Mouse (Mus musculus) gonadal fat pad, adult 2 months (tissue): Measurements from ENCODE around the gene Smarce1. TPM values are rescaled to one million over a fixed set of nuclear protein-coding genes. Genes with fewer than 3 reads are reported as not detected.
"Not testable (repeated sequence)": the region's sequence is repeated elsewhere in the genome, so short reads cannot be mapped to it uniquely, and the experiment has no call there.

Experiments
- DNase-seq: peaks from one replicate; pipeline ENCODE4 v3.0.0-alpha.2; 2012; ENCODE audit warnings: low read depth
- polyA plus RNA-seq: library from polyadenylated mRNA; depleted of rRNA; stranded (reverse); fragments of >200 nt; gene quantifications from 2 replicates; pipeline ENCODE4 v1.2.3, GENCODE M21; 2012; rRNA removed

Gene Smarce1
- 19.0 and 19.3 TPM in 2 replicates for polyA plus RNA-seq

GRCm38 (mm10) chr11:99230261-99231048, at the start of gene Smarce1:
Gene Smarce1, minus strand, starts transcription at chr11:99231017.
- no peak for DNase-seq

GRCm38 (mm10) chr11:99279986-99280385, 49.2 kb upstream of the Smarce1 start:
- DNase-seq: no peak

GRCm38 (mm10) chr11:99276786-99277185, 46.0 kb upstream of the Smarce1 start:
- DNase-seq: no peak

- no peak for DNase-seq
Measured at GRCm38 (mm10) chr11:99275624-99276023, 44.8 kb upstream of the Smarce1 start.

GRCm38 (mm10) chr11:99272721-99273120, 41.9 kb upstream of the Smarce1 start:
- DNase-seq: no peak

- DNase-seq: no peak
Measured at GRCm38 (mm10) chr11:99269192-99269591, 38.4 kb upstream of the Smarce1 start.

- DNase-seq: no peak
Measured at GRCm38 (mm10) chr11:99265796-99266195, 35.0 kb upstream of the Smarce1 start.

- no peak for DNase-seq
Measured at GRCm38 (mm10) chr11:99265220-99265619, 34.4 kb upstream of the Smarce1 start.

GRCm38 (mm10) chr11:99256213-99256612, 25.4 kb upstream of the Smarce1 start:
- no peak for DNase-seq

- no peak for DNase-seq
Measured at GRCm38 (mm10) chr11:99255316-99255715, 24.5 kb upstream of the Smarce1 start.

- no peak for DNase-seq
Measured at GRCm38 (mm10) chr11:99253893-99254292, 23.1 kb upstream of the Smarce1 start.

- no peak for DNase-seq
Measured at GRCm38 (mm10) chr11:99252671-99253070, 21.9 kb upstream of the Smarce1 start.

GRCm38 (mm10) chr11:99250666-99251065, 19.8 kb upstream of the Smarce1 start:
- no peak for DNase-seq

GRCm38 (mm10) chr11:99250241-99250640, 19.4 kb upstream of the Smarce1 start:
- DNase-seq: no peak

- no peak for DNase-seq
Measured at GRCm38 (mm10) chr11:99249115-99249514, 18.3 kb upstream of the Smarce1 start.

GRCm38 (mm10) chr11:99247916-99248315, 17.1 kb upstream of the Smarce1 start:
- DNase-seq: no peak

- not testable (repeated sequence) for DNase-seq
Measured at GRCm38 (mm10) chr11:99244519-99244918, 13.7 kb upstream of the Smarce1 start.

- no peak for DNase-seq
Measured at GRCm38 (mm10) chr11:99243820-99244374, 13.1 kb upstream of the Smarce1 start, which contains the start of gene Krt222. Gene Krt222, minus strand, starts transcription at chr11:99244085.

- no peak for DNase-seq
Measured at GRCm38 (mm10) chr11:99243200-99243819, 12.5 kb upstream of the Smarce1 start.

GRCm38 (mm10) chr11:99242056-99242455, 11.2 kb upstream of the Smarce1 start:
- DNase-seq: no peak

GRCm38 (mm10) chr11:99238468-99238867, 7.7 kb upstream of the Smarce1 start:
- DNase-seq: no peak

- DNase-seq: no peak
Measured at GRCm38 (mm10) chr11:99231049-99231816, 416 bp upstream of the Smarce1 start.
